Mouse (Mus musculus): ENCODE data around the gene Lcorl. TPM values are rescaled to one million over a fixed set of nuclear protein-coding genes. Genes with fewer than 3 reads are reported as not detected.
A peak's percentile ranks its signal among the peaks of the same experiment; 100 is the strongest.

Gene Lcorl
- polyA plus RNA-seq (2014; fragmentation: Nextera tagmentation; extraction: Ambion mirVana): 17.8 and 19.0 TPM in 2 replicates

DNA sequence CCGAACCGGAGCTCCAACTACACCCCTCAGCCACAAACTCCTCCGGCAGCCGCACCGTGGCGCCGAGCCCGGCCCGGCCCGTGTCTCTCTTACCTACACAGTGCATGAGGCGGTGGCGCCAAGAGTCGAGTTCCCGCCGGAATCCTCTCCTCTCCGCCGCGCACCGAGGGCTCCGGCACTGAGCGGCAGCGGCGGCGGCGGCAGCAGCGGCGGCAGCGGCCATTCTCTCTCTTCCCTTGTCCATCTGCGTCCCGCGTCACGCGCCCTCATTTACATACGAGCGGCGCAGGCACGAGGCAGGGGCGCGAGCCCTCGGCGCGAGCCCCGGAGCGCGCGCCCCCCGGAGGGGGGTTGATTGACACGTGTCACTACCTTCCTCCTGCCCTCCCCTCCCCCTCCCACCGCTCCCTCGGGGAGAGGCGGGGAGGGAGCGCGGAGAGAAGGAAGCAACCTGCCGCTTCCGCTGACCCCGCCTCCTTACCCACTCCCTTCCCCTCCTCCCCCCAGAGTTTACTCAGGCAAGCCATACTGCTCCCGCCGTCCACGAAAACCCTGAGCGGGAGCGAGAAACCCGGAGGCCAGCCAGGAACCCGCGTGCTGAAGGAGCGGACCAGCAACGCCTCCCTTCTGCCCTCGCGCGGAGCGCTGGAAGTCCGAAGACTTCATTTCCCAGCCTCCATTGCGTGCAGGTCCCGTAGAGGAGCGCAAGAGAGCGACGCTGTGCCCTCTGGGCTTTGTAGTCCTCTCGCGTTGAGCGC, at the start of gene Lcorl:
Gene Lcorl (minus strand): TSS at position 362 of the 758 bp plus-strand sequence.
- ATAC-seq (replicated peaks; ENCODE audit: insufficient number of reproducible peaks, low FRiP score, low TSS enrichment): peak; percentile 97
- Histone ChIP-seq H3K4me3 (ENCODE audit: low read depth, low read length) (peak within 1 kb of the TSS; percentile 99), H3K9me3 (replicated peaks; ENCODE audit: control insufficient read depth, low read length) (no peaks in the 10 kb centered on the region), H3K27ac (ENCODE audit: low read depth, low read length) (peak within 1 kb of the TSS; percentile 98), H3K4me1 (ENCODE audit: control insufficient read depth, insufficient read depth, low read length) (peaks cover 5% of the 10 kb centered on the region), H3K27me3 (ENCODE audit: control insufficient read depth, insufficient read depth, low read length) (no peaks in the 10 kb centered on the region), H3K36me3 (ENCODE audit: control insufficient read depth, insufficient read depth, low read length) (no peaks in the 10 kb centered on the region), H3K9ac (ENCODE audit: low read depth, low read length) (peak within 1 kb of the TSS; percentile 94), H3K4me2 (peak within 1 kb of the TSS; percentile 63)
- WGBS (ENCODE audit: insufficient replicate concordance): under 1% methylated on average over 64 of the region's 79 CpGs

DNA sequence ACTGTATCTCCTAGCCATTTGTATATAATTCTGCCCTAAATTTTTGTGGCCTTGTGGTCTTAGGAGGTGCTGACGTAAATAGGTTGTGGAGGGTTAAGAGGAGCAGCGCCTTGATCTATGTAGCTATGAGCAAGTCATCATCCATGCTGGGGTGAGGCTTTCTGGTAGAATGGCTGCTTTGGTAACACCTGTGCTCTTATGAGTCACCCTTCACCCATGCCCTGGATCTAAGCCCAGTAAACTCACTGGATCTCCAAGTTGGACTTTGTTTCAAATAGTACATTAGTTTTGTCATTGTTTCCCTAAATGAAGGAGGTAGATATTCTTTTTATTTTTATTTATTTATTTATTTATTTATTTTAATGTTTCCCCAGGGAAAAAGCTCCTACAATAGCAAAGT, 47.3 kb upstream of the Lcorl start:
- no peaks in the 10 kb centered on the region for H3K4me1 ChIP-seq (ENCODE audit: control insufficient read depth, insufficient read depth, low read length)
- no peak overlapping the region for H3K4me3 ChIP-seq (ENCODE audit: low read depth, low read length)
- no peaks in the 10 kb centered on the region for H3K36me3 ChIP-seq (ENCODE audit: control insufficient read depth, insufficient read depth, low read length)
- H3K9me3 ChIP-seq (replicated peaks; ENCODE audit: control insufficient read depth, low read length): no peaks in the 10 kb centered on the region
- H3K4me2 ChIP-seq: no peak overlapping the region
- WGBS (ENCODE audit: insufficient replicate concordance): 90% methylated on average over 2 of the region's 2 CpGs
- no peaks in the 10 kb centered on the region for H3K27me3 ChIP-seq (ENCODE audit: control insufficient read depth, insufficient read depth, low read length)
- no peak for ATAC-seq (replicated peaks; ENCODE audit: insufficient number of reproducible peaks, low FRiP score, low TSS enrichment)
- H3K9ac ChIP-seq (ENCODE audit: low read depth, low read length): no peak overlapping the region
- no peak overlapping the region for H3K27ac ChIP-seq (ENCODE audit: low read depth, low read length)

DNA sequence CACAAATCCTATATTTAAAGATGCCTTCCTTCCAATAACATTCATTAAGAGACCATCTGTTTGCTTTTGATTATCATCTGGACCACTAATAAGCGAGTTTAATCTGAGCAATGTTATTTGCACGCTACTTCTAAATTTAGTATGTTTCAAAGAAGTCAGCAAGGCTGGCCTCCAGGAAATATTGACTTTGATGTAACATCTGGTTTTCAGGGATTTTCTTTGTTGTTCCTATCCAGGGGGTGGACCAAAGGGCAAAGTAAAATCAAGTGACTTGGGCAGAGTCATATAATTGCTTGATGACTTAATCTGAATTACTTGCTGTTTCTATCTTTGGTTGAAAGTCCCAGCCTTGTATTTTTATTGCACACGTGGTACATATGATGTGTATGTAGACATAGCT, 45.8 kb upstream of the Lcorl start:
- no peaks in the 10 kb centered on the region for H3K27me3 ChIP-seq (ENCODE audit: control insufficient read depth, insufficient read depth, low read length)
- H3K27ac ChIP-seq (ENCODE audit: low read depth, low read length): no peak overlapping the region
- no peak overlapping the region for H3K9ac ChIP-seq (ENCODE audit: low read depth, low read length)
- no peak for ATAC-seq (replicated peaks; ENCODE audit: insufficient number of reproducible peaks, low FRiP score, low TSS enrichment)
- no peak overlapping the region for H3K4me3 ChIP-seq (ENCODE audit: low read depth, low read length)
- no peaks in the 10 kb centered on the region for H3K4me1 ChIP-seq (ENCODE audit: control insufficient read depth, insufficient read depth, low read length)
- no peak overlapping the region for H3K4me2 ChIP-seq
- H3K9me3 ChIP-seq (replicated peaks; ENCODE audit: control insufficient read depth, low read length): no peaks in the 10 kb centered on the region
- whole genome bisulfite sequencing (ENCODE audit: insufficient replicate concordance): 63% methylated on average over 3 of the region's 3 CpGs
- H3K36me3 ChIP-seq (ENCODE audit: control insufficient read depth, insufficient read depth, low read length): no peaks in the 10 kb centered on the region

DNA sequence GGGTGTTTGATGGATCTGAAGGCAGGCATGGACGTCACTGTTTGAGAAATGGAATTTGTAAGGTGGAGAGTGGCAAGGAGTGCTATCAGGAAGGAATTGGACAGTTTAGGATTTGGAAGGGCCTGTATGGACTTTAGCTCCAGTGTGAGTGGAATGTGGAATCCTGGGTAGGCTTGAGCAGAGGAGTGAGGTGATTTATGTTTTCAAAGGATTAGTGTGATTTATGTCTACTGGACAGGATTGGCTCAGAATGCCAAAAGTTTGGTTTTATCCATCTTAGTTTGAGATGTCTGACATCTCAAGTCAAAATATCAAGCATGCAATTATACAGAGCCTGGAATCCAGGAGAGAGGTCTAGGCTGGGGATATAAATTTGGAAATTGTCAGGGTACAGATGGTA, 37.9 kb upstream of the Lcorl start:
- ATAC-seq (replicated peaks; ENCODE audit: insufficient number of reproducible peaks, low FRiP score, low TSS enrichment): no peak
- Histone ChIP-seq H3K9ac (ENCODE audit: low read depth, low read length) (no peak overlapping the region), H3K27ac (ENCODE audit: low read depth, low read length) (no peak overlapping the region), H3K4me1 (ENCODE audit: control insufficient read depth, insufficient read depth, low read length) (0 out of 2 replicates have a peak, but pooled peaks cover 6% of the 10 kb centered on the region), H3K27me3 (ENCODE audit: control insufficient read depth, insufficient read depth, low read length) (no peaks in the 10 kb centered on the region), H3K4me2 (no peak overlapping the region), H3K4me3 (ENCODE audit: low read depth, low read length) (no peak overlapping the region), H3K9me3 (replicated peaks; ENCODE audit: control insufficient read depth, low read length) (no peaks in the 10 kb centered on the region), H3K36me3 (ENCODE audit: control insufficient read depth, insufficient read depth, low read length) (no peaks in the 10 kb centered on the region)
- WGBS (ENCODE audit: insufficient replicate concordance): 38% methylated on average over 1 of the region's 1 CpGs

DNA sequence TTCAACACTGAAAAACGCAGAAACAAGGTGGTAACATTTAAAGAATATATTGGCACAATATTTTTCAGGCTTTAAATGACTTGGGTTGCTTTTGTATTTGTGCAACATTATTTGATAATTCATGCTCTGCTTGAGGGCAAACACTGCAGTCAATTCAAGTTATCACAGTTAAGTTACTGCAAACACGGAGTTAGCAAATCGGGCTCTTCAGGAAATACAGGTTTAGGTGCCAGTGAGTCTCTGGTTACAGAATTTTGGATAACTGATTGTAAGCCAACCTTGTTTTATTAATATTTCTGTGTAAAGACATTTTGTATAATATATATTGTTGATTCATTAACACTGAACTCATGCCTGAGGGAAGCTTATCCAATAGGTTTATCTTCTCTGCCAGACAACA, 36.3 kb upstream of the Lcorl start:
- no peak overlapping the region for H3K9ac ChIP-seq (ENCODE audit: low read depth, low read length)
- H3K27me3 ChIP-seq (ENCODE audit: control insufficient read depth, insufficient read depth, low read length): no peaks in the 10 kb centered on the region
- no peak for ATAC-seq (replicated peaks; ENCODE audit: insufficient number of reproducible peaks, low FRiP score, low TSS enrichment)
- no peak overlapping the region for H3K4me3 ChIP-seq (ENCODE audit: low read depth, low read length)
- H3K27ac ChIP-seq (ENCODE audit: low read depth, low read length): no peak overlapping the region
- 76% methylated on average over 3 of the region's 3 CpGs for WGBS (ENCODE audit: insufficient replicate concordance)
- no peak overlapping the region for H3K4me2 ChIP-seq
- no peaks in the 10 kb centered on the region for H3K9me3 ChIP-seq (replicated peaks; ENCODE audit: control insufficient read depth, low read length)
- H3K36me3 ChIP-seq (ENCODE audit: control insufficient read depth, insufficient read depth, low read length): no peaks in the 10 kb centered on the region
- 0 out of 2 replicates have a peak, but pooled peaks cover 6% of the 10 kb centered on the region for H3K4me1 ChIP-seq (ENCODE audit: control insufficient read depth, insufficient read depth, low read length)

DNA sequence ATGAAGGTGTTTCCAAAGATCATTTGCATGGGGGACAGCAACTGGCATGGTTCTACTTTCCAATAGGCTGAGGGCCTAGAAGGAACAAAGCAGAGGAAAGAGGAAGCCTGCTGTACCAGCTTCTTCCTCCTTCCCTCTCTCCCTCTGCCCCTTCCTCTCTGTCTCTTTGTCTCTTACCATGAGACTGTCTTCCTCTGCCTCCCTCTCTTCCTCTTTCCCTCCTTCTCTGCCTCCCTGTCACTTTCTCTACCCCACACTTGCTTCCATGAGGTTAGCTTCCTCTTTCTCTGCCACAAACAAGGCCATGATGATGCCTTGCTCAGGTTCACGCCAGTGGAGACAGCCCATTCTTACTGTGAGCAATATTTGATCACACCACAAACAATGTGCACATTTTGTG, 18.9 kb upstream of the Lcorl start:
- 80% methylated on average over 1 of the region's 1 CpGs for WGBS (ENCODE audit: insufficient replicate concordance)
- no peak for ATAC-seq (replicated peaks; ENCODE audit: insufficient number of reproducible peaks, low FRiP score, low TSS enrichment)
- no peak overlapping the region for H3K9ac ChIP-seq (ENCODE audit: low read depth, low read length)
- no peak overlapping the region for H3K4me2 ChIP-seq
- H3K9me3 ChIP-seq (replicated peaks; ENCODE audit: control insufficient read depth, low read length): no peaks in the 10 kb centered on the region
- no peaks in the 10 kb centered on the region for H3K4me1 ChIP-seq (ENCODE audit: control insufficient read depth, insufficient read depth, low read length)
- no peak overlapping the region for H3K27ac ChIP-seq (ENCODE audit: low read depth, low read length)
- H3K4me3 ChIP-seq (ENCODE audit: low read depth, low read length): no peak overlapping the region
- no peaks in the 10 kb centered on the region for H3K27me3 ChIP-seq (ENCODE audit: control insufficient read depth, insufficient read depth, low read length)
- no peaks in the 10 kb centered on the region for H3K36me3 ChIP-seq (ENCODE audit: control insufficient read depth, insufficient read depth, low read length)

DNA sequence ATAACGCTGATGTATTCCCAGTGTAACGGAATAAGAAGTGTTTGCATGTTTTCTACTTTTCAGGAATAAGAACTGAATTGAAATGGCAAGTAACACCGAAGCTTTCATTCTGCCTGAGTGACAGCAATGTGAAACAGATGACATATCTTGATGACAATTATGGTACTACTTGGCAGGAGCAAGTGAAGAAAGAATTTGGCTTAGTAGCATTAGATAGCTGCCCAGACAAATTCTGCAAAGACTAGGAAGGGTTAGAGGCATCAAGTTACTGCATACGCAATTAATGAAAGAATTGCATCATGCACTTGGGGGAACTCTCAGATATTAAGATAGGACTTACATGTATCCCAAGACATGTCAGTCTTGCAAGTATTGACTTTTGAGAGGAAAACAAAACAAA, 18.1 kb upstream of the Lcorl start:
- no peaks in the 10 kb centered on the region for H3K27me3 ChIP-seq (ENCODE audit: control insufficient read depth, insufficient read depth, low read length)
- no peak overlapping the region for H3K4me3 ChIP-seq (ENCODE audit: low read depth, low read length)
- H3K9ac ChIP-seq (ENCODE audit: low read depth, low read length): no peak overlapping the region
- no peaks in the 10 kb centered on the region for H3K9me3 ChIP-seq (replicated peaks; ENCODE audit: control insufficient read depth, low read length)
- no peak overlapping the region for H3K27ac ChIP-seq (ENCODE audit: low read depth, low read length)
- WGBS (ENCODE audit: insufficient replicate concordance): 68% methylated on average over 4 of the region's 4 CpGs
- ATAC-seq (replicated peaks; ENCODE audit: insufficient number of reproducible peaks, low FRiP score, low TSS enrichment): no peak
- H3K4me2 ChIP-seq: no peak overlapping the region
- no peaks in the 10 kb centered on the region for H3K4me1 ChIP-seq (ENCODE audit: control insufficient read depth, insufficient read depth, low read length)
- H3K36me3 ChIP-seq (ENCODE audit: control insufficient read depth, insufficient read depth, low read length): no peaks in the 10 kb centered on the region

DNA sequence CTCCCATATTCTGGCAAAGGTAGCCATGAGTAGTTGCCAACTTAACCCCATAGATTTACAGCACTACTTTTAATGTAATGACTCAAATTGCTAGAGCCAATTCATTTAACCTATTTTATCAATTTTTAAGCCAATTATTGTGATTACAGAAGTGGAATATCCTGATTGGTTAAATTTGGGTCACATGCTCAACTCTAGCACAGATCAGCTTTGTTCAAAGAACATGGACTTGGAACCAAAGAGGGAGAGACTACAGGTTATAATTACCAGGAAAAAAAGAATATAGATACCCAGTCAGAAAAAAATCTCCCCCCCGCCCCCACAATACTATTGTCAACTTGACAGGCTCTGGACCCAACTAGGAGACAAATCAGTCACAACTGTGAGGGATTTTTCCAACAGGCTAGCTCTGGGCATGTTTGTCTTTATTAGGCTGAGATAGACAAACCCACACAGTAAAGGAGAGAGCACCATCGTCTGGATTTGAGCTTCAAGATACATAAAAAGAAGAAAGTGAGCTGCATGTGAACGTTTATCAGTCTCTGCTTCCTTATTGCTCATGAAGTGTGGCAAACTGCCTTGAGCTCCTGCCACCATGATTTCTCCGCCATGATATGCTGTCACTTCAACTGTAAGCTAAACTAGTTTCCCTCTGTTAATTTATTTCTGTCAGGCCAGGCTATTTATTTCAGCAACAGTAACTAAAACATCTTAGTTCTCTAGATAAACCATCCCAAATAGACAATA, 17.0 kb upstream of the Lcorl start:
- no peaks in the 10 kb centered on the region for H3K27me3 ChIP-seq (ENCODE audit: control insufficient read depth, insufficient read depth, low read length)
- no peaks in the 10 kb centered on the region for H3K4me1 ChIP-seq (ENCODE audit: control insufficient read depth, insufficient read depth, low read length)
- ATAC-seq (replicated peaks; ENCODE audit: insufficient number of reproducible peaks, low FRiP score, low TSS enrichment): no peak
- H3K4me2 ChIP-seq: no peak overlapping the region
- no peaks in the 10 kb centered on the region for H3K9me3 ChIP-seq (replicated peaks; ENCODE audit: control insufficient read depth, low read length)
- no peak overlapping the region for H3K27ac ChIP-seq (ENCODE audit: low read depth, low read length)
- 70% methylated on average over 4 of the region's 4 CpGs for WGBS (ENCODE audit: insufficient replicate concordance)
- H3K4me3 ChIP-seq (ENCODE audit: low read depth, low read length): no peak overlapping the region
- H3K36me3 ChIP-seq (ENCODE audit: control insufficient read depth, insufficient read depth, low read length): no peaks in the 10 kb centered on the region
- no peak overlapping the region for H3K9ac ChIP-seq (ENCODE audit: low read depth, low read length)

Measured in heart, embryonic 11.5 days (tissue).